Mouse (Mus musculus) brain, embryonic 14.5 days (tissue): ENCODE measurements around the gene Stap1. TPM values are rescaled to one million over a fixed set of nuclear protein-coding genes. Genes with fewer than 3 reads are reported as not detected.

Experiments
- DNase-seq: peaks from one replicate; pipeline ENCODE4 v3.0.0-alpha.2; 2011; ENCODE audit warnings: low read depth
- CTCF ChIP-seq: fragments of 200-500 bp; IDR thresholded peaks from 2 replicates; pipeline ENCODE4 v1.5.1; 2012; ENCODE audit warnings: inconsistent platforms, mild to moderate bottlenecking, moderate library complexity, borderline replicate concordance; ENCODE audit not compliant: insufficient read depth, insufficient read length; ENCODE audit errors: extremely low read depth
- POLR2A ChIP-seq: fragments of 200-500 bp; IDR thresholded peaks from 2 replicates; pipeline ENCODE4 v1.6.1; 2012; ENCODE audit warnings: mild to moderate bottlenecking, inconsistent platforms, borderline replicate concordance; ENCODE audit not compliant: poor library complexity, insufficient read depth, insufficient read length, severe bottlenecking; ENCODE audit errors: extremely low read depth
- polyA plus RNA-seq: library from polyadenylated mRNA; depleted of rRNA; stranded (reverse); fragments of >200 nt; gene quantifications from 2 replicates; pipeline ENCODE4 v1.2.3, GENCODE M21; 2012; rRNA removed

Stap1 gene
- 0.01 TPM in 1 of 2 replicates, not detected in the other for polyA plus RNA-seq

- TF ChIP-seq POLR2A (no peak), CTCF (no peak)
- no peak for DNase-seq
Measured at GRCm38 (mm10) chr5:86071538-86071937, at the start of gene Stap1. Gene Stap1, plus strand, starts transcription at chr5:86071746.

DNA sequence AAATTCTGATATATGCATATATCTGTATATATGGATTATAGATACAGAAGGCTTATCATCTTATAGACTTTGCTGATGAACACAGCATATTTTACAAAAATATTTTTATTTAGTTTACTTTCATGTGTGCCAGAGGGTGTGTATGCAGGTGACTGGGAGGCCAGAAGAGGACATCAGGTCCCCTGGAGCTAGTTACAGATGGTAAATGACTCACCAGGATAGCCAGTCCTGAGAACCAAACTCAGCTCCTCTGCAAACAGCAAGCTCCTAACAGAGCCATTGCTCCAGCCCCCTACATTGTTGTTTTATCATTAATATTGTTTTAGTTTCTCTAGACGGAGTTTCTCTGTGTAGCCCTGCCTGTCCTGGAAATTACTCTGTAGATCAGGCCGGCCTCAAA lies 41.7 kb upstream of the Stap1 start:
- DNase-seq = no peak
- TF ChIP-seq POLR2A (no peak), CTCF (no peak)

DNA sequence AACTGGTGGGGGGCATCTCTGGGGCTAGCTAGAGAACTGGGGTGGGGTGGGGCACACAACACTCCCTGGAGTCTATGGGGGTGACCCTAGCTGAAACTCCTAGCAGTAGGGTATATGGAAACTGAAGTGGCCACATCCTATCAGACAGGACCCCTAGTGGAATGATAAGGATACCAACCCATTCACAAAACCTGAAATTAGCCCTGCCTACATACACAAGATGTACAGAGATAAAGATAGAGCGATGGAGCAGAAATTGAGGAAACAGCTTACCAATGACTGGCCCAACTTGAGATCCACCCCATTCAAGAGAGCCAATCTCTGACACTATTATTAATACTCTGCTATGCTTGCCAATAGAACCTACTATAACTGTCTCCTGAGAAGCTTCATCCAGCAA lies 8.0 kb upstream of the Stap1 start:
- TF ChIP-seq CTCF (no peak), POLR2A (no peak)
- no peak for DNase-seq

DNA sequence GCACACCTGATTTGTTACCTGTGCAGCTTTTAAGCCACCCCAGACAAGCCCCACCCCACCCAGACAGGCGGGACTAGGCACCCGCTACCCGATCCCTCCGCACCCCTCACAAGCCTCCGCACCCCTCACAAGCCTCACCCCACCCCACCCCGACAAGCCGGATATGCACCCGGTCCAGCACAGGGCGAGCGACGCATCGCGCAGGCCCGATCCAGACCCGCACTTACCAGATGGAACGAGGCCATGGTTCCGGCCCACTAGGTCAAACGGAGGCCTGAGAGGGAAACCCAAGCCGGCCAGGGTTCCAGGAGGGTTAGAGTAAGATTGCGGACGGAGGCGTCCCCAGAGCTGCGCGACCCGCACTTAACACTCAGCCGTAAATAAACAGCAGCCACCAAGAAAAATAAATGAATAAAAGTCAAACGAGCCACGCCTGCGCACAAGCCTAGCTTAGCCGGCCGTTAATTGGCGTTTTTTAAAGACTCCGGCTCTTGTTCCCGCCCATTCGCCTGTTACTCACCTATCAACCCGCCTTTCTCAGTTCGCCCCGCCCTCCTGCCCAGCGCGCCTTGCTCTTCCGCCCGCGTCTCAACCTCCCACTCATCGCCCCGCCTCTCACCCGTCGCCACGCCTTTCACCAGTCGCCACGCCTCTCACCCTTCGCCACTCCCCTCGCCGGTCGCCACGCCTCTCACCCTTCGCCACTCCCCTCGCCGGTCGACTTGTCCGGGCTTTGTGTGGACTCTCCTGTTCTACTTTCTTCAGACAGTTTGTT lies 6.3 kb upstream of the Stap1 start, which contains the start of gene Cenpc1:
Gene Cenpc1 (minus strand): TSS at position 483 of the 775 bp plus-strand sequence.
- peak; percentile 99 for DNase-seq
- TF ChIP-seq POLR2A = peak; percentile 17; the same call in 1 of the 2 replicates
- no peak for TF ChIP-seq CTCF

- TF ChIP-seq POLR2A (no peak), CTCF (no peak)
- DNase-seq = peak; percentile 73
Measured at GRCm38 (mm10) chr5:86065876-86066550, 5.5 kb upstream of the Stap1 start.

DNA sequence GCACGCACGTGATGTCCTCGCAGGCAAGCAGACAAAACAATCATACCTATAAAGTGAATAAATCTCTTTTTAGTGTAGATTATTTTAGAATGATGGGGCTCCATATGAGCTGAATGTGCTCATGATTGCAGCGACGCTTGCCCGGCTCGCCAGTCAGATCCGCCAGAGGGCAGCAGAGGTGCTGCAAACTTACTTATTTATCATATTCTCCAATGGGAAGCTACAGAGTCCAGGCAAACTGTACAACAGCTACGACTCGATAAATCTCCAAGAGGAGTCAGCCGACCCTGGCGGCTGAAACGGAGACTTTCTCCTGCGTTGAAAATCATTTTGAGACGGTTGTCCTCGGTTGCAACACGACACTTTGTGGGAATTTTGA lies 5.0 kb upstream of the Stap1 start:
- peak; percentile 94 for DNase-seq
- TF ChIP-seq CTCF = peak; percentile 91
- TF ChIP-seq POLR2A = no peak

GRCm38 (mm10) chr5:86068451-86068850 lies 3.1 kb upstream of the Stap1 start:
- DNase-seq = no peak
- TF ChIP-seq CTCF = no peak
- TF ChIP-seq POLR2A = no peak

GRCm38 (mm10) chr5:86069121-86069520 lies 2.4 kb upstream of the Stap1 start:
- TF ChIP-seq POLR2A (no peak), CTCF (no peak)
- no peak for DNase-seq

- DNase-seq = no peak
- TF ChIP-seq CTCF (no peak), POLR2A (no peak)
Measured at GRCm38 (mm10) chr5:86072756-86073386, 1.3 kb downstream of the Stap1 start.

- no peak for DNase-seq
- TF ChIP-seq CTCF (no peak), POLR2A (no peak)
Measured at GRCm38 (mm10) chr5:86078720-86079334, 7.3 kb downstream of the Stap1 start.

DNA sequence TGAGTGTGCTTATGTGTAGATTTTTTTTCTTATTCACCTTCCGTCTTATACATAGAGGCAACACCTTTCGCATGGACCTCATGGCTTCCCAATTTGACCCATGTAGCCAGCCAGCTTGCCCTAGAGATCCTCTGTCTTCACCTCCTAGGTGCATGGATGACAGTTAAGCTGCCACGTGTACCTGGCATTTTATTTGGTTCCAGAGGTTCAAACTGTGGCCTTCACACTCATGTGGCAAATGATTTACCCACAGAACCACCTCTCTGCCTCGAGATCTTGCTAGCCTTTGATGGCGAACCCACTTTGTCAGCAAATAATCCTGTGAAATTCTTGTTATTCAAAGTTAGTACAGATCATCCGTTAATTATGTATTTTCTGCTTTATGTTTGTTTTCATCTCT lies 12.4 kb downstream of the Stap1 start:
- no peak for DNase-seq
- TF ChIP-seq POLR2A (no peak), CTCF (no peak)
